Mouse (Mus musculus): Measurements from ENCODE around the gene Ccdc189.

GRCm38 (mm10) chr7:127628646-127629045, 40.3 kb upstream of the Ccdc189 start:
- no peak for TF ChIP-seq POLR2A (IDR thresholded peaks at IDR 0.05; ENCODE audit: insufficient read depth, low read length)
- TF ChIP-seq CTCF (IDR thresholded peaks at IDR 0.05; ENCODE audit: low read depth, low read length), result no peak
- no peak for TF ChIP-seq EP300 (IDR thresholded peaks at IDR 0.05; ENCODE audit: insufficient read depth, low read depth, low read length)

All from ES-Bruce4 (cell line).